Mouse (Mus musculus) liver, postnatal 0 days (tissue): ENCODE measurements around the gene Gm9837.

ENCODE experiments used
- CTCF ChIP-seq: sonication (generic); IDR thresholded peaks from 2 replicates; pipeline ENCODE4 v1.5.1; 2016; ENCODE audit warnings: antibody characterized with exemption, low read depth
- EP300 ChIP-seq: IDR thresholded peaks from 2 replicates; pipeline ENCODE4 v1.6.1; 2016; ENCODE audit warnings: antibody characterized with exemption, low read depth, mild to moderate bottlenecking

DNA sequence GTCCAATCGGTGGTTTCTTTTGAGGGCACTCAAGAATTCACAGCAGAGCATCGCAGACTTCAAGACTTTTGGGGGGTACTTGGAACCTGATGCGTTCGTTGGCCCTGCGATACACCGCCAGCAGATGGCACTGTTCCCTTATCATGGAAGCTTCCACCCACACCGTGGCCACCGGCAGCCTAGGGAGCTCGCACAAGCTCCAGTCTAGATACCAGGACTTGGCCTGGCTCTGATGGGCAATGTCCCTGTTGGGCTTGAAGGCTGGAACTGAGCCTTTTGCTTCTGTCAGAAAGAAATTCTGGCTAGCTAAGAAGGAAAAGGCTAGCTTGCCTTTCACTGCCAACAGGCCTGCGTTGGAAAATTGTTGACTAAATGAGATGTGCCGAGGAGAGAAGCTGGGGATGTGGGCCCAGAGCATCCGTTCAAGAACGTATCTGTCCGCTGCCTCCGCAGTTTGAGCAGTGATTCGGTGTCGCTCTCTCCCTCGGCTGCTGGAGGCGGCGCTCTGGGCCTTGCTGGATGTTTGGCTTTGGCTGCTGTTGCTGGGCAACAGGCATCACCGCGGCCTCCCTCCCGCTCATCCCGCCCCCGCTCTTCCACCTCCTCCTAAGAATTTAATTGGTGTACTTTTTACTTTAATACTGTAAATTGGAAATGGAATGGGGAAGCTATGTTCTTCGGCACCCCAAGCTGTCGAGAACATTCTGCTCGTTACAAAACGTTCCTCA, at the start of gene Gm9837:
- TF ChIP-seq CTCF (peak; percentile 98), EP300 (no peak)
